Mouse (Mus musculus): ENCODE data around the gene Drd3.

Gene Drd3

GRCm38 (mm10) chr16:43801791-43802307 lies 48.0 kb downstream of the Drd3 start:
- DNase-seq: peak; percentile 36 to 84

GRCm38 (mm10) chr16:43802466-43802865 lies 48.6 kb downstream of the Drd3 start:
- DNase-seq: no peak

- DNase-seq: no peak
These were observed 50.5 kb downstream of the Drd3 start for GRCm38 (mm10) chr16:43804364-43804763.

GRCm38 (mm10) chr16:43807048-43807447 lies 53.2 kb downstream of the Drd3 start:
- DNase-seq: peak; percentile 20 to 40

- DNase-seq: no peak
These were observed 55.6 kb downstream of the Drd3 start for GRCm38 (mm10) chr16:43809429-43809828.

- DNase-seq: no peak
These were observed 57.6 kb downstream of the Drd3 start for GRCm38 (mm10) chr16:43811402-43811801.

- DNase-seq: no peak
These were observed 60.8 kb downstream of the Drd3 start for GRCm38 (mm10) chr16:43814644-43815043.

- DNase-seq: no peak
These were observed 62.5 kb downstream of the Drd3 start for GRCm38 (mm10) chr16:43816321-43816720.

GRCm38 (mm10) chr16:43818404-43818803 lies 64.6 kb downstream of the Drd3 start:
- DNase-seq: no peak

- DNase-seq: no peak
These were observed 73.7 kb downstream of the Drd3 start for GRCm38 (mm10) chr16:43827492-43827891.

- DNase-seq: no peak
These were observed 78.1 kb downstream of the Drd3 start for GRCm38 (mm10) chr16:43831957-43832356.

- no peak for DNase-seq
These were observed 87.4 kb downstream of the Drd3 start for GRCm38 (mm10) chr16:43841236-43841635.

- no peak for DNase-seq
These were observed 96.0 kb downstream of the Drd3 start for GRCm38 (mm10) chr16:43849839-43850238.

- DNase-seq: no peak
These were observed 105.2 kb downstream of the Drd3 start for GRCm38 (mm10) chr16:43858941-43859476.

- no peak for DNase-seq
These were observed 106.8 kb downstream of the Drd3 start for GRCm38 (mm10) chr16:43860624-43861023.

GRCm38 (mm10) chr16:43869805-43870204 lies 116.0 kb downstream of the Drd3 start:
- no peak for DNase-seq

GRCm38 (mm10) chr16:43871419-43871818 lies 117.6 kb downstream of the Drd3 start:
- DNase-seq: no peak

Data from kidney, postnatal 36 days (tissue).